Mouse (Mus musculus) neural tube, embryonic 14.5 days (tissue): ENCODE data around the gene Hk2. TPM values are rescaled to one million over a fixed set of nuclear protein-coding genes. Genes with fewer than 3 reads are reported as not detected.

ENCODE experiments used
- ATAC-seq: fragments of 200-750 bp; cut with Nextera tagmentation; 2 replicates; pipeline ENCODE4 v1.8.0; 2017; ENCODE audit warnings: low read depth, mild to moderate bottlenecking, moderate TSS enrichment, moderate library complexity
- H3K27ac ChIP-seq: fragments of 300-500 bp; sonication (generic); 2 replicates; pipeline ENCODE4 v1.5.1; 2014; ENCODE audit warnings: low read depth, mild to moderate bottlenecking, control low read depth, low read length, moderate library complexity, mixed read lengths
- H3K27me3 ChIP-seq: fragments of 300-500 bp; sonication (generic); 2 replicates; pipeline ENCODE4 v1.6.1; 2014; ENCODE audit warnings: low read length; ENCODE audit not compliant: control insufficient read depth, insufficient read depth
- H3K36me3 ChIP-seq: fragments of 300-500 bp; sonication (generic); 2 replicates; pipeline ENCODE4 v1.6.1; 2014; ENCODE audit warnings: low read length, mixed read lengths; ENCODE audit not compliant: control insufficient read depth, insufficient read depth
- H3K4me1 ChIP-seq: fragments of 300-500 bp; sonication (generic); 2 replicates; pipeline ENCODE4 v1.6.1; 2014; ENCODE audit warnings: low read length; ENCODE audit not compliant: control insufficient read depth, insufficient read depth
- H3K4me2 ChIP-seq: fragments of 300-500 bp; sonication (generic); 2 replicates; pipeline ENCODE4 v1.6.1; 2014; ENCODE audit warnings: mild to moderate bottlenecking, low read depth, low read length, control low read depth
- H3K4me3 ChIP-seq: fragments of 300-500 bp; sonication (generic); 2 replicates; pipeline ENCODE4 v1.5.1; 2014; ENCODE audit warnings: low read depth, low read length, control low read depth, mixed read lengths
- H3K9ac ChIP-seq: fragments of 300-500 bp; sonication (generic); replicated peaks from 2 replicates; pipeline ENCODE4 v1.6.1; 2014; ENCODE audit warnings: low read depth, mild to moderate bottlenecking, control low read depth, low read length, mixed read lengths
- H3K9me3 ChIP-seq: fragments of 300-500 bp; sonication (generic); 2 replicates; pipeline ENCODE4 v1.6.1; 2016; ENCODE audit warnings: low read length; ENCODE audit not compliant: control insufficient read depth
- WGBS: fragments of 180-500 bp; shearing (Covaris S2); extraction: QIAGEN DNeasy Blood & Tissue Kit; methylation state at CpG from one replicate; pipeline ENCODE4 v1.1.7; 2014; 5-methylcytosine and 5-hydroxymethylcytosine counted together
- polyA plus RNA-seq: library from polyadenylated mRNA; unstranded; fragments of >200 nt; fragmentation: Nextera tagmentation; extraction: Ambion mirVana; gene quantifications from 2 replicates; pipeline ENCODE4 v1.2.1, GENCODE M21; 2014

The Hk2 gene
- polyA plus RNA-seq, 1 experiment from 2014 or later: 2.2 TPM

GRCm38 (mm10) chr6:82798202-82798737 lies 24.0 kb upstream of the Hk2 start:
- 74% methylated on average over 3 of the region's 3 CpGs for WGBS
- Histone ChIP-seq H3K4me2 (no peak overlapping the region), H3K27me3 (no peaks in the 10 kb centered on the region), H3K9me3 (no peaks in the 10 kb centered on the region), H3K9ac (no peak overlapping the region), H3K36me3 (no peaks in the 10 kb centered on the region), H3K4me1 (no peaks in the 10 kb centered on the region), H3K27ac (no peak overlapping the region), H3K4me3 (no peak overlapping the region)
- no peak for ATAC-seq

GRCm38 (mm10) chr6:82797300-82797839 lies 23.1 kb upstream of the Hk2 start:
- H3K36me3 ChIP-seq: no peaks in the 10 kb centered on the region
- no peak overlapping the region for H3K9ac ChIP-seq
- H3K4me2 ChIP-seq: no peak overlapping the region
- no peak overlapping the region for H3K27ac ChIP-seq
- no peak overlapping the region for H3K4me3 ChIP-seq
- 73% methylated on average over 5 of the region's 5 CpGs for WGBS
- H3K27me3 ChIP-seq: no peaks in the 10 kb centered on the region
- H3K9me3 ChIP-seq: no peaks in the 10 kb centered on the region
- H3K4me1 ChIP-seq: no peaks in the 10 kb centered on the region
- ATAC-seq: no peak

GRCm38 (mm10) chr6:82790864-82791263 lies 16.6 kb upstream of the Hk2 start:
- no peak overlapping the region for H3K9ac ChIP-seq
- 83% methylated on average over 2 of the region's 2 CpGs for WGBS
- H3K36me3 ChIP-seq: no peaks in the 10 kb centered on the region
- no peak overlapping the region for H3K4me3 ChIP-seq
- H3K9me3 ChIP-seq: no peaks in the 10 kb centered on the region
- H3K4me2 ChIP-seq: no peak overlapping the region
- no peak overlapping the region for H3K27ac ChIP-seq
- no peaks in the 10 kb centered on the region for H3K27me3 ChIP-seq
- H3K4me1 ChIP-seq: no peaks in the 10 kb centered on the region
- no peak for ATAC-seq

GRCm38 (mm10) chr6:82783906-82784305 lies 9.7 kb upstream of the Hk2 start:
- Histone ChIP-seq H3K4me3 (no peak overlapping the region), H3K36me3 (no peaks in the 10 kb centered on the region), H3K9me3 (no peaks in the 10 kb centered on the region), H3K27me3 (no peaks in the 10 kb centered on the region), H3K4me1 (no peaks in the 10 kb centered on the region), H3K4me2 (no peak overlapping the region), H3K27ac (no peak overlapping the region), H3K9ac (no peak overlapping the region)
- WGBS: 68% methylated on average over 4 of the region's 4 CpGs
- ATAC-seq: no peak

- 30% methylated on average over 8 of the region's 8 CpGs for WGBS
- Histone ChIP-seq H3K36me3 (no peaks in the 10 kb centered on the region), H3K9ac (no peak overlapping the region), H3K4me3 (no peak overlapping the region), H3K4me2 (no peak overlapping the region), H3K27ac (no peak overlapping the region), H3K4me1 (no peaks in the 10 kb centered on the region), H3K9me3 (no peaks in the 10 kb centered on the region), H3K27me3 (no peaks in the 10 kb centered on the region)
- no peak for ATAC-seq
These were observed 6.6 kb upstream of the Hk2 start for GRCm38 (mm10) chr6:82780802-82781393.

- H3K9me3 ChIP-seq: no peaks in the 10 kb centered on the region
- ATAC-seq: no peak
- no peaks in the 10 kb centered on the region for H3K36me3 ChIP-seq
- H3K4me1 ChIP-seq: no peaks in the 10 kb centered on the region
- H3K4me3 ChIP-seq: no peak overlapping the region
- no peaks in the 10 kb centered on the region for H3K27me3 ChIP-seq
- WGBS: 54% methylated on average over 4 of the region's 4 CpGs
- no peak overlapping the region for H3K9ac ChIP-seq
- H3K4me2 ChIP-seq: no peak overlapping the region
- H3K27ac ChIP-seq: no peak overlapping the region
These were observed 6.1 kb upstream of the Hk2 start for GRCm38 (mm10) chr6:82780369-82780768.

GRCm38 (mm10) chr6:82777124-82777654 lies 2.9 kb upstream of the Hk2 start:
- Histone ChIP-seq H3K27ac (no peak overlapping the region), H3K4me2 (no peak overlapping the region), H3K4me3 (no peak overlapping the region), H3K9me3 (no peaks in the 10 kb centered on the region), H3K27me3 (peaks cover 6% of the 10 kb centered on the region; the same call in 1 of the 2 replicates), H3K4me1 (no peaks in the 10 kb centered on the region), H3K9ac (no peak overlapping the region), H3K36me3 (no peaks in the 10 kb centered on the region)
- WGBS: 92% methylated on average over 4 of the region's 4 CpGs
- ATAC-seq: no peak

GRCm38 (mm10) chr6:82775386-82775785 lies 1.1 kb upstream of the Hk2 start:
- no peak for ATAC-seq
- no peak overlapping the region for H3K4me2 ChIP-seq
- no peaks in the 10 kb centered on the region for H3K9me3 ChIP-seq

More at GRCm38 (mm10) chr6:82775386-82775785, 1.1 kb upstream of the Hk2 start:
- Histone ChIP-seq H3K36me3 (no peaks in the 10 kb centered on the region), H3K27ac (no peak overlapping the region), H3K4me3 (no peak overlapping the region), H3K27me3 (peaks cover 6% of the 10 kb centered on the region; the same call in 1 of the 2 replicates), H3K4me1 (no peaks in the 10 kb centered on the region), H3K9ac (no peak overlapping the region)
- 91% methylated on average over 6 of the region's 6 CpGs for WGBS
